Mouse (Mus musculus) stomach, embryonic 16.5 days (tissue): ENCODE measurements around the gene Zcchc9. TPM values are rescaled to one million over a fixed set of nuclear protein-coding genes. Genes with fewer than 3 reads are reported as not detected.

ENCODE experiments used
- ATAC-seq: fragments of 200-750 bp; cut with Nextera tagmentation; 2 replicates; pipeline ENCODE4 v1.8.0; 2017; ENCODE audit warnings: moderate number of reproducible peaks, moderate TSS enrichment; ENCODE audit not compliant: insufficient read depth, low FRiP score
- H3K27ac ChIP-seq: fragments of 300-500 bp; sonication (generic); 2 replicates; pipeline ENCODE4 v1.5.1; 2014; ENCODE audit warnings: low read length
- H3K27me3 ChIP-seq: fragments of 300-500 bp; sonication (generic); 2 replicates; pipeline ENCODE4 v1.6.1; 2014; ENCODE audit warnings: low read length, control low read depth, mixed read lengths; ENCODE audit not compliant: control insufficient read depth, insufficient read depth
- H3K36me3 ChIP-seq: fragments of 300-500 bp; sonication (generic); 2 replicates; pipeline ENCODE4 v1.6.1; 2014; ENCODE audit warnings: low read length; ENCODE audit not compliant: control insufficient read depth, insufficient read depth
- H3K4me1 ChIP-seq: fragments of 300-500 bp; sonication (generic); 2 replicates; pipeline ENCODE4 v1.6.1; 2014; ENCODE audit warnings: low read length, control low read depth, mixed read lengths; ENCODE audit not compliant: control insufficient read depth, insufficient read depth
- H3K4me2 ChIP-seq: fragments of 300-500 bp; sonication (generic); 2 replicates; pipeline ENCODE4 v1.6.1; 2014; ENCODE audit warnings: low read depth, low read length, mixed read lengths
- H3K4me3 ChIP-seq: fragments of 300-500 bp; sonication (generic); replicated peaks from 2 replicates; pipeline ENCODE4 v1.5.1; 2014; ENCODE audit warnings: mild to moderate bottlenecking, low read length
- H3K9ac ChIP-seq: fragments of 300-500 bp; sonication (generic); 2 replicates; pipeline ENCODE4 v1.6.1; 2014; ENCODE audit warnings: low read length
- H3K9me3 ChIP-seq: fragments of 300-500 bp; sonication (generic); replicated peaks from 2 replicates; pipeline ENCODE4 v1.6.1; 2016; ENCODE audit warnings: low read length, control low read depth; ENCODE audit not compliant: control insufficient read depth
- WGBS: fragments of 180-500 bp; shearing (Covaris S2); extraction: QIAGEN DNeasy Blood & Tissue Kit; methylation state at CpG from one replicate; pipeline ENCODE4 v1.1.7; 2014; 5-methylcytosine and 5-hydroxymethylcytosine counted together
- microRNA-seq: library from miRNA; unstranded; fragments of <30 nt; microRNA quantifications from one replicate; pipeline ENCODE4, GENCODE M21; 2016
- polyA plus RNA-seq: library from polyadenylated mRNA; unstranded; fragments of >200 nt; fragmentation: Nextera tagmentation; extraction: Ambion mirVana; gene quantifications from 2 replicates; pipeline ENCODE4 v1.2.1, GENCODE M21; 2015

The Zcchc9 gene
- polyA plus RNA-seq, 1 experiment from 2014 or later: 31.5 TPM

DNA sequence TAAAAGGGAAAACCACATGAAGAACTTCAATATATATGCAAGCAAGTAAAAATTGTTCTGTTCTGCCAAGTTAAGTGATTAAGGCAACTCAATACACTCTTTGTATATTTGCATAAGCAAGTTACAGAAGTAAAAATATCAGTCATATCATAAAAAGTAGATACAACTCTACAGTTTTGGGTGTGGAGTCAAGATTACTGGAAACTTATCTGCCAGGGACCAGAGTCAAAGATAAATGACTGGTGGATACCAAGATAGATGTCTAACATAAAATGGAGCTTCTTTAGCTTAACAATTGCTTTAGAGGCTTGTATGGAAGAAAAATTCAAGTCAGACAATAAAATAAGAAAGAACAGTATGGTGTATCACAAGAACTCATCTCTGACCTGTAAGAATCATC lies 52.7 kb downstream of the Zcchc9 start:
- Histone ChIP-seq H3K4me1 (no peaks in the 10 kb centered on the region), H3K27ac (no peak overlapping the region), H3K27me3 (no peaks in the 10 kb centered on the region), H3K4me3 (no peak overlapping the region), H3K4me2 (no peak overlapping the region), H3K36me3 (no peaks in the 10 kb centered on the region), H3K9me3 (no peaks in the 10 kb centered on the region), H3K9ac (no peak overlapping the region)
- ATAC-seq: no peak

DNA sequence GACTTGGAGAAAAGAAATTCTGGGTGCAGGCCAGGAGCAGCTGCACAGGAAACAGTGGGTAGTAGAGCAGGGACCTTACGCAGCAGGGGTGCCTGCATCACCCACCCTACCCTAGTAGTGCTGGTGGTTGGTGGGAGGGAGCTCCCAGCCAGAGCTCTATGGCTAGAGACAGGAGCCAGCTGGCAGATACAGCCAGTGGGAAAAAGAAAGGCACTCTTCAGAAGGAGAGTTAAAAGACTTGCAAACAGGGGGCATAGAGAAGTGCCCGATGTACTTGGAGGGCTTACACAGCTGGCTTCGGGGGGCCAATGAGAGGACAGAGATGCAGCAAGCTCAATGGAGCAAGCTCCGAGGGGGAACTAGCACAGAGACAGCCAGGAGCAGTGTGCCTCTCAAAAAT lies 53.8 kb downstream of the Zcchc9 start:
- H3K27me3 ChIP-seq: no peaks in the 10 kb centered on the region
- no peak overlapping the region for H3K4me2 ChIP-seq
- H3K27ac ChIP-seq: no peak overlapping the region
- H3K4me1 ChIP-seq: no peaks in the 10 kb centered on the region
- H3K9ac ChIP-seq: no peak overlapping the region
- no peak overlapping the region for H3K4me3 ChIP-seq
- no peak for ATAC-seq
- 58% methylated on average over 4 of the region's 4 CpGs for WGBS
- no peaks in the 10 kb centered on the region for H3K36me3 ChIP-seq
- H3K9me3 ChIP-seq: no peaks in the 10 kb centered on the region

DNA sequence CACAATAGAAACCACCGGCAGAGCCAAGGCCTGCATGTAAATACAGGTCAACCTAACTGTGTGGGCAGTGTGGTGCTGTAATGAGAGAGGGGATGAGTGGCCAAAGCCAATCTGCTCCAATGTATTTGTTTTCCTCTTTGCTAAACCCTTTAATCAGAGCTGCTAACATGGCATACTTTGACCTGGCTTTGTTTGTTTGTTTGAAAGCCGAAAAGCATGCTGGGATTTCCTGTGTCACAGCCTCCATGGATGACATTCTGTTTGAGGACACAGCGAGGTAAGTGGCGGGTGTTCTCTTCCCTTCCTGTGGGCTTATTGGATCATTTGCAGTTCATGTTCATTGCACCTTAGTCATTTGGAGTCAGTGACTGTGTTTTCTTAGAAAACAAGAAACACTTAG lies 57.5 kb downstream of the Zcchc9 start:
- Histone ChIP-seq H3K27me3 (no peaks in the 10 kb centered on the region), H3K9ac (no peak overlapping the region), H3K9me3 (no peaks in the 10 kb centered on the region), H3K4me2 (no peak overlapping the region), H3K36me3 (no peaks in the 10 kb centered on the region), H3K4me1 (no peaks in the 10 kb centered on the region), H3K27ac (no peak overlapping the region), H3K4me3 (no peak overlapping the region)
- no peak for ATAC-seq
- 74% methylated on average over 4 of the region's 4 CpGs for WGBS

DNA sequence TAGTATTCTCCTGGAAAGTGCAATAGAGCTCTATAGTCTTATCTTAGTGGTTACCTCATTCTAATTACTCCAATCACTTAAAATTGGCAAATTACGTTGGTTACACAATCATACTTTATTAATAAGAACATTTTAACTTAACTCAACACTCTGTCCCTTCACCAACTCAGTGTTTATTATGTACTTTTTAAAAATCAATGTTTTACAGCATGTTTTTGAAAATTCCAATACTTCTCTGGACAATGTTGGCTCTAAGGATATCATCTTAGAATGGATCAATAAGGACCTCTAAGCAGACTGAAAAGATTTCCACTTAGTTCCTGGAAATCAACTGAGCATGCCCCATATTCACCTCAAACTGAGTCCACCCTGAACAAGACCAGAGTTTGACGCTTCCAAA lies 59.1 kb downstream of the Zcchc9 start:
- H3K36me3 ChIP-seq: no peaks in the 10 kb centered on the region
- 86% methylated on average over 2 of the region's 2 CpGs for WGBS
- no peak overlapping the region for H3K9ac ChIP-seq
- no peaks in the 10 kb centered on the region for H3K4me1 ChIP-seq
- ATAC-seq: no peak
- no peak overlapping the region for H3K4me3 ChIP-seq
- no peaks in the 10 kb centered on the region for H3K27me3 ChIP-seq
- H3K4me2 ChIP-seq: no peak overlapping the region
- no peaks in the 10 kb centered on the region for H3K9me3 ChIP-seq
- H3K27ac ChIP-seq: no peak overlapping the region

Small RNA genes lying within 50 kb of the gene (microRNA-seq; reads per million reads assigned to microRNA genes)
- gene Gm27656: not detected

Other genes starting within 250 kb of the Zcchc9 start
- gene Acot12, start 66.2 kb downstream of the Zcchc9 start, polyA plus RNA-seq: 0.34 and 0.55 TPM in 2 replicates
- gene Ckmt2, start 69.2 kb upstream of the Zcchc9 start, polyA plus RNA-seq: 0.60 and 23.8 TPM in 2 replicates